Comparison of ENCODE assay signal across 8 mouse cellular contexts in the genomic region with DNA sequence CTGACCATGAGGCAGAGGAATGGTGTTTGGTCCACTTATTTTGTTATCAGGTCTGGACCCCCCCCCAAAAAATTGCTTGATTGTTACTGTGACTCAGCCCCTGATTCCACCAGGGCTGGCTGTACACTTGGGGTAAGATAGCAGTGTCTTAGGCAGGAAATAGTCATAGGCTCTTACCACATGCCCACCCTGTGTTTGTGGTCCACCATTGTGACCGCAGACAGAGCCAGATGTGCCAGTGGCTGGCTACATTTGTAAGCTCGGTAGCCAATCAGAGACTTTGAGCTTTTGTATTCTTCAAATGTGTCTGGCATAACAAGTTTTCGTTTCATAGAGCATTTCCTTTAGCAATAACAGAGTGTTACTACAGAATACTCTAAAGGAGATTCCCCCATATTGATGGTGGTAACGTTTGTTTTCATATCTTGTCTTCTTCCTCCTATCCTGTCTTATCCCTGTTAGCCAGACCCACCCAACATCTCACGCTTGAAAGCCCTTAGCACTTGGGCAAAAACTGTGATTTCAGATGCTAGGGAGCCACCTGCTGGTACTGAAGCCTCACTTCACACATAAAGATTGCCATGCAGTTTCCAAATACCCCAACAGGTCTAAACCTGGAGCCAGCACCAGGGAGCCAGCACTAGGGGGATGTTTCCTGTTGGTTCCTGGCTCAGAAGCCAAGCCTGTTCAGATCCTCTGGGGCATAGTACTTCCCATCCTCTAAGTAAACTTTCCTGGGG. TPM values are rescaled to one million over a fixed set of nuclear protein-coding genes. Genes with fewer than 3 reads are reported as not detected.
DNase-seq lines count a peak whose midpoint lies in the region; ATAC-seq and TF ChIP-seq lines count a peak whose summit lies in the region.

No protein-coding gene starts in this region.

- H3K9me3 ChIP-seq in limb, embryonic 12.5 days = no peaks in the 10 kb centered on the region
- H3K9me3 ChIP-seq in midbrain, postnatal 0 days (ENCODE audit: low read length) = no peaks in the 10 kb centered on the region
- no peaks in the 10 kb centered on the region for H3K9me3 ChIP-seq in stomach, postnatal 0 days (ENCODE audit: control insufficient read depth, low read length)

- no peak overlapping the region for H3K9ac ChIP-seq in limb, embryonic 12.5 days (replicated peaks)
- H3K9ac ChIP-seq in midbrain, postnatal 0 days (replicated peaks; ENCODE audit: low read length, poor library complexity, severe bottlenecking) = no peak overlapping the region
- H3K9ac ChIP-seq in stomach, postnatal 0 days (ENCODE audit: low read length) = no peak overlapping the region

- no peak for TF ChIP-seq POLR2A in cortical plate, adult 2 months (IDR thresholded peaks at IDR 0.05; ENCODE audit: extremely low read depth, insufficient read depth, low read length)

- ATAC-seq in limb, embryonic 12.5 days (ENCODE audit: insufficient number of reproducible peaks, insufficient read depth, low FRiP score, low TSS enrichment, low read depth) = peak; percentile 70; the same call in 1 of the 2 replicates
- ATAC-seq in midbrain, postnatal 0 days (ENCODE audit: low FRiP score) = peak; percentile 78
- ATAC-seq in stomach, postnatal 0 days (ENCODE audit: low FRiP score, low TSS enrichment) = peak; percentile 64; the same call in 1 of the 2 replicates

- no peaks in the 10 kb centered on the region for H3K36me3 ChIP-seq in limb, embryonic 12.5 days
- H3K36me3 ChIP-seq in midbrain, postnatal 0 days (ENCODE audit: insufficient read depth, low read length) = no peaks in the 10 kb centered on the region
- H3K36me3 ChIP-seq in stomach, postnatal 0 days (ENCODE audit: control insufficient read depth, insufficient read depth, low read length) = no peaks in the 10 kb centered on the region

- H3K4me3 ChIP-seq in cortical plate, adult 2 months (ENCODE audit: insufficient read depth, low read length) = no peak overlapping the region
- H3K4me3 ChIP-seq in limb, embryonic 12.5 days (replicated peaks) = no peak overlapping the region
- no peak overlapping the region for H3K4me3 ChIP-seq in midbrain, postnatal 0 days (ENCODE audit: low read depth, low read length)
- no peak overlapping the region for H3K4me3 ChIP-seq in stomach, postnatal 0 days (ENCODE audit: low read depth, low read length)

- intact Hi-C loops in gastrocnemius, postnatal 14 days (cut with DNase I; ENCODE audit: low total_unique reads) = no loop called here

- no peak overlapping the region for H3K4me2 ChIP-seq in limb, embryonic 12.5 days
- H3K4me2 ChIP-seq in midbrain, postnatal 0 days (ENCODE audit: low read depth, low read length, poor library complexity, severe bottlenecking) = no peak overlapping the region
- no peak overlapping the region for H3K4me2 ChIP-seq in stomach, postnatal 0 days (replicated peaks; ENCODE audit: low read depth)

- H3K27ac ChIP-seq in cortical plate, adult 2 months (ENCODE audit: insufficient read depth, low read length) = no peak overlapping the region
- H3K27ac ChIP-seq in limb, embryonic 12.5 days = no peak overlapping the region
- H3K27ac ChIP-seq in midbrain, postnatal 0 days (ENCODE audit: low read depth, low read length) = no peak overlapping the region
- no peak overlapping the region for H3K27ac ChIP-seq in stomach, postnatal 0 days (replicated peaks)

- DNase-seq in 416B (ENCODE audit: low read depth) (peak; percentile 70), WW6 (ENCODE audit: low read depth, low spot score) (peak; percentile 34)
- peak; percentile 35 for DNase-seq in gastrocnemius, postnatal 14 days
- peak; percentile 45 for DNase-seq in kidney, adult 11 months
- DNase-seq in midbrain, postnatal 0 days (ENCODE audit: low spot score) = peak; percentile 86
- DNase-seq in stomach, postnatal 0 days (ENCODE audit: low spot score) = peak; percentile 48

- H3K27me3 ChIP-seq in limb, embryonic 12.5 days = no peaks in the 10 kb centered on the region
- H3K27me3 ChIP-seq in midbrain, postnatal 0 days (ENCODE audit: insufficient read depth, low read length) = no peaks in the 10 kb centered on the region
- H3K27me3 ChIP-seq in stomach, postnatal 0 days (ENCODE audit: control insufficient read depth, insufficient read depth, low read length) = no peaks in the 10 kb centered on the region

- no peak for TF ChIP-seq EP300 in stomach, postnatal 0 days (optimal IDR thresholded peaks at IDR 0.05)

- WGBS in limb, embryonic 12.5 days = 47% methylated on average over 5 of the region's 5 CpGs
- 36% methylated on average over 5 of the region's 5 CpGs for WGBS in midbrain, postnatal 0 days
- WGBS in stomach, postnatal 0 days = 44% methylated on average over 5 of the region's 5 CpGs

- no peaks in the 10 kb centered on the region for H3K4me1 ChIP-seq in cortical plate, adult 2 months (ENCODE audit: control insufficient read depth, insufficient read depth, low read length)
- 0 out of 2 replicates have a peak, but pooled peaks cover 3% of the 10 kb centered on the region for H3K4me1 ChIP-seq in limb, embryonic 12.5 days (replicated peaks)
- H3K4me1 ChIP-seq in midbrain, postnatal 0 days (ENCODE audit: insufficient read depth, low read length) = no peaks in the 10 kb centered on the region
- H3K4me1 ChIP-seq in stomach, postnatal 0 days (replicated peaks; ENCODE audit: control insufficient read depth, insufficient read depth) = no peaks in the 10 kb centered on the region

- TF ChIP-seq CTCF in cortical plate, adult 2 months (IDR thresholded peaks at IDR 0.05; ENCODE audit: extremely low read depth, insufficient read depth, low read length) = peak; percentile 95
- peak; percentile 96 for TF ChIP-seq CTCF in midbrain, postnatal 0 days (IDR thresholded peaks at IDR 0.05)
- peak; percentile 95 for TF ChIP-seq CTCF in stomach, postnatal 0 days (IDR thresholded peaks at IDR 0.05; ENCODE audit: low read depth)

RNA-seq across cellular contexts. Expression of gene Plcxd2, which starts 12.3 kb away (rescaled TPM):
- polyA plus RNA-seq in cortical plate, adult 2 months (2012; rRNA removed) = 39.9 and 43.2 TPM in 2 replicates
- total RNA-seq in gastrocnemius, postnatal 14 days (2021) = under 1 TPM; 0.33 to 0.43 TPM
- 1.5 and 1.6 TPM in 2 replicates for polyA plus RNA-seq in limb, embryonic 12.5 days (2016; fragmentation: Nextera tagmentation; extraction: Ambion mirVana)
- 40.5 and 41.5 TPM in 2 replicates for total RNA-seq in midbrain, postnatal 0 days (2014; rRNA removed)
- polyA plus RNA-seq in midbrain, postnatal 0 days (2015; fragmentation: Nextera tagmentation; extraction: Ambion mirVana) = 12.9 and 13.3 TPM in 2 replicates
- polyA plus RNA-seq in stomach, postnatal 0 days (2015; fragmentation: Nextera tagmentation; extraction: Ambion mirVana) = 2.2 and 2.4 TPM in 2 replicates

Comparison
In these comparisons a context has a peak if more than half of its experiments do, and no peak if none do; other contexts are left out.
1. DNase-seq: peak in every context shown above with its lines; median percentile 86 in midbrain, postnatal 0 days; 70 in 416B; 48 in stomach, postnatal 0 days; 45 in kidney, adult 11 months; 35 in gastrocnemius, postnatal 14 days; 34 in WW6.